Mouse (Mus musculus) hindbrain, embryonic 13.5 days (tissue): Measurements from ENCODE around the gene Lrp3. TPM values are rescaled to one million over a fixed set of nuclear protein-coding genes. Genes with fewer than 3 reads are reported as not detected.
"Not testable (repeated sequence)": the region's sequence is repeated elsewhere in the genome, so short reads cannot be mapped to it uniquely, and the experiment has no call there.

Source experiments
- ATAC-seq: fragments of 200-750 bp; cut with Nextera tagmentation; 2 replicates; pipeline ENCODE4 v1.8.0; 2017; ENCODE audit warnings: moderate TSS enrichment; ENCODE audit not compliant: low FRiP score
- H3K27ac ChIP-seq: fragments of 300-500 bp; sonication (generic); 2 replicates; pipeline ENCODE4 v1.5.1; 2015; ENCODE audit warnings: inconsistent platforms, mild to moderate bottlenecking, moderate library complexity
- H3K27me3 ChIP-seq: fragments of 300-500 bp; sonication (generic); 2 replicates; pipeline ENCODE4 v1.6.1; 2015; ENCODE audit warnings: mild to moderate bottlenecking, inconsistent platforms
- H3K36me3 ChIP-seq: fragments of 300-500 bp; sonication (generic); 2 replicates; pipeline ENCODE4 v1.6.1; 2015; ENCODE audit warnings: mild to moderate bottlenecking, inconsistent platforms
- H3K4me1 ChIP-seq: fragments of 300-500 bp; sonication (generic); replicated peaks from 2 replicates; pipeline ENCODE4 v1.6.1; 2015; ENCODE audit warnings: inconsistent platforms
- H3K4me2 ChIP-seq: fragments of 300-500 bp; sonication (generic); 2 replicates; pipeline ENCODE4 v1.6.1; 2015; ENCODE audit warnings: inconsistent platforms, mild to moderate bottlenecking, moderate library complexity
- H3K4me3 ChIP-seq: fragments of 300-500 bp; sonication (generic); 2 replicates; pipeline ENCODE4 v1.5.1; 2015; ENCODE audit warnings: mild to moderate bottlenecking, inconsistent platforms
- H3K9ac ChIP-seq: fragments of 300-500 bp; sonication (generic); 2 replicates; pipeline ENCODE4 v1.6.1; 2015; ENCODE audit warnings: mild to moderate bottlenecking, inconsistent platforms
- H3K9me3 ChIP-seq: fragments of 300-500 bp; sonication (generic); 2 replicates; pipeline ENCODE4 v1.6.1; 2016; ENCODE audit warnings: inconsistent platforms
- WGBS: fragments of 180-500 bp; shearing (Covaris S2); methylation state at CpG from one replicate; pipeline ENCODE4 v1.1.7; 2015; 5-methylcytosine and 5-hydroxymethylcytosine counted together
- polyA plus RNA-seq: library from polyadenylated mRNA; unstranded; fragments of >200 nt; fragmentation: Nextera tagmentation; extraction: Ambion mirVana; gene quantifications from 2 replicates; pipeline ENCODE4 v1.2.1, GENCODE M21; 2015

The Lrp3 gene
- polyA plus RNA-seq, result 26.0 and 27.2 TPM in 2 replicates

- Histone ChIP-seq H3K36me3 (peaks cover 29% of the 10 kb centered on the region), H3K27me3 (0 out of 2 replicates have a peak, but pooled peaks cover 4% of the 10 kb centered on the region), H3K4me3 (peak within 1 kb of the TSS; percentile 91), H3K27ac (peak within 1 kb of the TSS; percentile 93), H3K9me3 (no peaks in the 10 kb centered on the region), H3K9ac (peak within 1 kb of the TSS; percentile 97), H3K4me1 (peaks cover 31% of the 10 kb centered on the region), H3K4me2 (peak within 1 kb of the TSS; percentile 75)
- peak; percentile 92 for ATAC-seq
- under 1% methylated on average over 49 of the region's 53 CpGs for WGBS
Measured at GRCm38 (mm10) chr7:35215225-35215624, at the start of gene Lrp3. TSS of gene Lrp3 (minus strand) at chr7:35215498.

- Histone ChIP-seq H3K4me2 (no peak overlapping the region), H3K4me1 (peaks cover 7% of the 10 kb centered on the region; the same call in 1 of the 2 replicates), H3K4me3 (no peak overlapping the region), H3K9me3 (no peaks in the 10 kb centered on the region), H3K9ac (no peak overlapping the region), H3K36me3 (no peaks in the 10 kb centered on the region), H3K27ac (no peak overlapping the region), H3K27me3 (0 out of 2 replicates have a peak, but pooled peaks cover 3% of the 10 kb centered on the region)
- WGBS, result 12% methylated on average over 7 of the region's 7 CpGs
- no peak for ATAC-seq
Measured at GRCm38 (mm10) chr7:35264746-35265145, 49.4 kb upstream of the Lrp3 start.

- no peak for ATAC-seq
Measured at GRCm38 (mm10) chr7:35263595-35264489, 48.5 kb upstream of the Lrp3 start.

GRCm38 (mm10) chr7:35259384-35259783 is 44.1 kb upstream of the Lrp3 start:
- Histone ChIP-seq H3K4me3 (no peak overlapping the region), H3K36me3 (no peaks in the 10 kb centered on the region), H3K27ac (no peak overlapping the region), H3K9ac (no peak overlapping the region), H3K27me3 (0 out of 2 replicates have a peak, but pooled peaks cover 3% of the 10 kb centered on the region), H3K4me1 (peaks cover 2% of the 10 kb centered on the region; the same call in 1 of the 2 replicates), H3K9me3 (no peaks in the 10 kb centered on the region), H3K4me2 (no peak overlapping the region)
- 96% methylated on average over 8 of the region's 8 CpGs for WGBS
- no peak for ATAC-seq

More at GRCm38 (mm10) chr7:35263595-35264489, 48.5 kb upstream of the Lrp3 start:
- WGBS, result 88% methylated on average over 15 of the region's 15 CpGs
- H3K27me3 ChIP-seq, result 0 out of 2 replicates have a peak, but pooled peaks cover 3% of the 10 kb centered on the region
- H3K27ac ChIP-seq, result no peak overlapping the region
- H3K9me3 ChIP-seq, result no peaks in the 10 kb centered on the region
- no peak overlapping the region for H3K4me3 ChIP-seq
- no peak overlapping the region for H3K4me2 ChIP-seq
- H3K36me3 ChIP-seq, result no peaks in the 10 kb centered on the region
- no peak overlapping the region for H3K9ac ChIP-seq
- H3K4me1 ChIP-seq, result no peaks in the 10 kb centered on the region

GRCm38 (mm10) chr7:35258294-35258693 is 43.0 kb upstream of the Lrp3 start:
- no peaks in the 10 kb centered on the region for H3K36me3 ChIP-seq
- H3K4me3 ChIP-seq, result no peak overlapping the region
- H3K9ac ChIP-seq, result no peak overlapping the region
- H3K27ac ChIP-seq, result no peak overlapping the region
- WGBS, result 60% methylated on average over 7 of the region's 7 CpGs
- H3K4me2 ChIP-seq, result no peak overlapping the region
- 0 out of 2 replicates have a peak, but pooled peaks cover 3% of the 10 kb centered on the region for H3K27me3 ChIP-seq
- no peaks in the 10 kb centered on the region for H3K9me3 ChIP-seq
- ATAC-seq, result no peak
- H3K4me1 ChIP-seq, result peaks cover 2% of the 10 kb centered on the region; the same call in 1 of the 2 replicates

- peak overlapping the region; percentile 26; the same call in 1 of the 2 replicates for H3K27ac ChIP-seq
- no peaks in the 10 kb centered on the region for H3K27me3 ChIP-seq
- peak overlapping the region; percentile 24; the same call in 1 of the 2 replicates for H3K4me3 ChIP-seq
- H3K9ac ChIP-seq, result no peak overlapping the region; the same call in 1 of the 2 replicates
- H3K36me3 ChIP-seq, result no peaks in the 10 kb centered on the region
- no peaks in the 10 kb centered on the region for H3K9me3 ChIP-seq
- peaks cover 5% of the 10 kb centered on the region; the same call in 1 of the 2 replicates for H3K4me1 ChIP-seq
- peak; percentile 77 for ATAC-seq
- WGBS, result 7% methylated on average over 13 of the region's 13 CpGs
- H3K4me2 ChIP-seq, result peak overlapping the region; percentile 50
Measured at GRCm38 (mm10) chr7:35252041-35252558, 36.8 kb upstream of the Lrp3 start.

GRCm38 (mm10) chr7:35237935-35238334 is 22.6 kb upstream of the Lrp3 start:
- 75% methylated on average over 3 of the region's 3 CpGs for WGBS
- not testable (repeated sequence) for H3K4me2 ChIP-seq, H3K9me3 ChIP-seq, ATAC-seq, H3K9ac ChIP-seq, H3K27ac ChIP-seq, H3K36me3 ChIP-seq, H3K4me3 ChIP-seq, H3K27me3 ChIP-seq
- peaks cover 15% of the 10 kb centered on the region for H3K4me1 ChIP-seq

GRCm38 (mm10) chr7:35235308-35235707 is 20.0 kb upstream of the Lrp3 start:
- H3K27ac ChIP-seq, result peak overlapping the region; percentile 83
- no peaks in the 10 kb centered on the region for H3K27me3 ChIP-seq
- peak overlapping the region; percentile 60 for H3K4me2 ChIP-seq
- 16% methylated on average over 9 of the region's 9 CpGs for WGBS
- peak; percentile 79 for ATAC-seq
- peaks cover 15% of the 10 kb centered on the region for H3K4me1 ChIP-seq
- H3K9ac ChIP-seq, result peak overlapping the region; percentile 70
- no peaks in the 10 kb centered on the region for H3K36me3 ChIP-seq
- peak overlapping the region; percentile 58 for H3K4me3 ChIP-seq
- no peaks in the 10 kb centered on the region; the same call in 1 of the 2 replicates for H3K9me3 ChIP-seq

GRCm38 (mm10) chr7:35234361-35235245 is 19.3 kb upstream of the Lrp3 start:
- Histone ChIP-seq H3K9me3 (no peaks in the 10 kb centered on the region; the same call in 1 of the 2 replicates), H3K27ac (peak overlapping the region; percentile 95), H3K4me3 (peak overlapping the region; percentile 58), H3K27me3 (no peaks in the 10 kb centered on the region), H3K9ac (peak overlapping the region; percentile 74), H3K36me3 (no peaks in the 10 kb centered on the region), H3K4me1 (peaks cover 15% of the 10 kb centered on the region), H3K4me2 (peak overlapping the region; percentile 52)
- WGBS, result under 1% methylated on average over 45 of the region's 45 CpGs
- ATAC-seq, result peak; percentile 92

GRCm38 (mm10) chr7:35233861-35234260 is 18.6 kb upstream of the Lrp3 start:
- peak overlapping the region; percentile 58 for H3K4me3 ChIP-seq
- H3K27me3 ChIP-seq, result no peaks in the 10 kb centered on the region
- ATAC-seq, result no peak
- WGBS, result 44% methylated on average over 12 of the region's 12 CpGs
- H3K4me2 ChIP-seq, result peak overlapping the region; percentile 52
- H3K27ac ChIP-seq, result peak overlapping the region; percentile 95
- H3K4me1 ChIP-seq, result peaks cover 15% of the 10 kb centered on the region
- H3K9me3 ChIP-seq, result no peaks in the 10 kb centered on the region; the same call in 1 of the 2 replicates
- no peaks in the 10 kb centered on the region for H3K36me3 ChIP-seq
- H3K9ac ChIP-seq, result peak overlapping the region; percentile 74

GRCm38 (mm10) chr7:35232796-35233455 is 17.6 kb upstream of the Lrp3 start:
- 36% methylated on average over 13 of the region's 13 CpGs for WGBS
- Histone ChIP-seq H3K27me3 (no peaks in the 10 kb centered on the region), H3K9me3 (no peaks in the 10 kb centered on the region; the same call in 1 of the 2 replicates), H3K4me2 (no peak overlapping the region), H3K9ac (no peak overlapping the region), H3K27ac (no peak overlapping the region), H3K36me3 (no peaks in the 10 kb centered on the region), H3K4me1 (peaks cover 15% of the 10 kb centered on the region), H3K4me3 (no peak overlapping the region)
- no peak for ATAC-seq
